Mouse (Mus musculus) spleen, postnatal 14 days (tissue): ENCODE measurements around the gene Cebpg.

Source experiments
- DNase-seq, 2 experiments: peaks; one replicate each; pipeline ENCODE4 v3.0.0; 2021 to 2022; ENCODE audit warnings: low spot score in 2 of 2

Gene Cebpg

GRCm38 (mm10) chr7:35025409-35026275, 30.7 kb downstream of the Cebpg start:
- peak; percentile 55 to 69 for DNase-seq

- DNase-seq: no peak
Observed at GRCm38 (mm10) chr7:35024426-35024825, 31.9 kb downstream of the Cebpg start.

- DNase-seq: no peak
Observed at GRCm38 (mm10) chr7:35023251-35023650, 33.1 kb downstream of the Cebpg start.

GRCm38 (mm10) chr7:35021365-35021764, 35.0 kb downstream of the Cebpg start:
- DNase-seq: no peak

GRCm38 (mm10) chr7:35015252-35015651, 41.1 kb downstream of the Cebpg start:
- DNase-seq: no peak

GRCm38 (mm10) chr7:35013228-35013627, 43.1 kb downstream of the Cebpg start:
- no peak for DNase-seq

- no peak for DNase-seq
Observed at GRCm38 (mm10) chr7:35006661-35007060, 49.7 kb downstream of the Cebpg start.

- no peak for DNase-seq
Observed at GRCm38 (mm10) chr7:35003171-35003737, 53.1 kb downstream of the Cebpg start.

- DNase-seq: peak in 1 of 2 experiments; percentile 40
Observed at GRCm38 (mm10) chr7:35000839-35001238, 55.5 kb downstream of the Cebpg start.
